Mouse (Mus musculus) kidney, adult 2 months (tissue): ENCODE results near the gene Nmur1. TPM values are rescaled to one million over a fixed set of nuclear protein-coding genes. Genes with fewer than 3 reads are reported as not detected.

Source experiments
- DNase-seq: peaks from one replicate; pipeline ENCODE4 v3.0.0; 2021
- H3K27ac ChIP-seq: fragments of 200-500 bp; 2 replicates; pipeline ENCODE4 v1.5.1; 2012; ENCODE audit warnings: low read depth, low read length, control low read depth, inconsistent platforms; ENCODE audit not compliant: insufficient read depth
- H3K27me3 ChIP-seq: fragments of 200-500 bp; replicated peaks from 2 replicates; pipeline ENCODE4 v1.6.1; 2012; ENCODE audit warnings: mild to moderate bottlenecking, moderate library complexity, low read length, inconsistent platforms; ENCODE audit not compliant: control insufficient read depth, insufficient read depth
- H3K36me3 ChIP-seq: fragments of 200-500 bp; 2 replicates; pipeline ENCODE4 v1.6.1; 2012; ENCODE audit warnings: mild to moderate bottlenecking, moderate library complexity, low read length, inconsistent platforms; ENCODE audit not compliant: control insufficient read depth, insufficient read depth
- H3K4me1 ChIP-seq: fragments of 200-500 bp; 2 replicates; pipeline ENCODE4 v1.6.1; 2011; ENCODE audit warnings: low read length; ENCODE audit not compliant: control insufficient read depth, insufficient read depth
- H3K4me3 ChIP-seq: fragments of 200-500 bp; 2 replicates; pipeline ENCODE4 v1.5.1; 2011; ENCODE audit warnings: mild to moderate bottlenecking, low read depth, low read length, control low read depth; ENCODE audit not compliant: insufficient read depth
- CTCF ChIP-seq: fragments of 200-500 bp; conservative IDR thresholded peaks from 2 replicates; pipeline ENCODE4 v1.5.1; 2011; ENCODE audit warnings: low read depth, mild to moderate bottlenecking, control low read depth, low read length, moderate library complexity, mixed read lengths; ENCODE audit not compliant: insufficient read depth, insufficient read length
- POLR2A ChIP-seq: fragments of 200-500 bp; IDR thresholded peaks from one replicate; pipeline ENCODE4 v1.6.1; 2011; ENCODE audit warnings: low read depth, low read length, control low read depth
- WGBS: fragments of 180-500 bp; shearing (Covaris S2); methylation state at CpG from one replicate; pipeline ENCODE4 v1.1.7; 2018; 5-methylcytosine and 5-hydroxymethylcytosine counted together
- polyA plus RNA-seq: library from polyadenylated mRNA; depleted of rRNA; stranded (reverse); fragments of >200 nt; gene quantifications from 2 replicates; pipeline ENCODE4 v1.2.3, GENCODE M21; 2012

The Nmur1 gene
- polyA plus RNA-seq, 1 experiment: 0.23 TPM

GRCm38 (mm10) chr1:86376354-86376753 is 49.7 kb downstream of the Nmur1 start:
- no peak overlapping the region for H3K27ac ChIP-seq
- no peaks in the 10 kb centered on the region for H3K27me3 ChIP-seq
- no peak for DNase-seq
- no peaks in the 10 kb centered on the region for H3K36me3 ChIP-seq
- H3K4me3 ChIP-seq: no peak overlapping the region
- TF ChIP-seq POLR2A (no peak), CTCF (no peak)
- H3K4me1 ChIP-seq: no peaks in the 10 kb centered on the region
- 76% methylated on average over 5 of the region's 5 CpGs for WGBS

DNA sequence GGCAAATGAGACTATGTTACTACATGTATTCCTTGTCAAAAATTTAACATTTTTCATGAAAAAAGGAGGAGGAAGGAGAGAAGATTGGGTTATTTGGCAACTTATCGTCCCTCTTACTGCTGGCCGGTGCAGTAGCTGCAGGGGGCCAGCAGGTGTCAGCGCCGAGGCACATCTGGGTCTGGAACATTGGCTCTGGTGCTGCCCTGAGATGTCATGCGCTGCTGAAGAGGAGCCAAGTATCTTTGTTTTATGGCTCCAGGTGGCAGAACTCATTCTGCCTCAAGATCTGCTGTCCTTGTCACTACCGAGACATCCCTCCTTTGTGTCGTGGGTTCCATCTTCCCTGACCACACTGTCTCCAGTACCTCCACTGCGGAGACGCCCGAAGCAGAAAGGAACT is 54.0 kb downstream of the Nmur1 start:
- Histone ChIP-seq H3K36me3 (no peaks in the 10 kb centered on the region), H3K4me1 (no peaks in the 10 kb centered on the region), H3K27me3 (no peaks in the 10 kb centered on the region), H3K4me3 (no peak overlapping the region), H3K27ac (no peak overlapping the region)
- DNase-seq: peak; percentile 61
- 31% methylated on average over 10 of the region's 10 CpGs for WGBS
- TF ChIP-seq CTCF: peak; percentile 85
- no peak for TF ChIP-seq POLR2A

- WGBS: 63% methylated on average over 4 of the region's 4 CpGs
- Histone ChIP-seq H3K4me3 (no peak overlapping the region), H3K36me3 (no peaks in the 10 kb centered on the region), H3K27me3 (no peaks in the 10 kb centered on the region), H3K27ac (no peak overlapping the region), H3K4me1 (no peaks in the 10 kb centered on the region)
- TF ChIP-seq POLR2A (no peak), CTCF (no peak)
- no peak for DNase-seq
Measured at GRCm38 (mm10) chr1:86368086-86368485, 57.9 kb downstream of the Nmur1 start.

DNA sequence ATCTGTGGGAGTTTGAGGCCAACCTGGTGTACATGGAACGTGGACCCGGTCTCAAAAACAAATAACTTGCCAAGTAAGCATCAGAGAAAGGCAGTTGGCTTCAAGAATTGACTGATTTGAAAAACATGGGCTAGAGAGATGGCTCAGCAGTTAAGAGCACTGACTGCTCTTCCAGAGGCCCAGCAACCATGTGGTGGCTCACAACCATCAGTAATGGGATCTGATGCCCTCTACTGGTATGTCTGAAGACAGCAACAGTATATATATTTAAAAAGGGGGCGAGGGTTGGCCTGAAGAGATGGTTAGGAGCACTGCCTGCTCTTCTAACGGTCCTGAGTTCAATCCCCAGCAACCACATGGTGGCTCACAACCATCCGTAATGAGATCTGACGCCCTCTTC is 62.4 kb downstream of the Nmur1 start:
- Histone ChIP-seq H3K4me1 (no peaks in the 10 kb centered on the region), H3K4me3 (no peak overlapping the region), H3K36me3 (no peaks in the 10 kb centered on the region), H3K27ac (no peak overlapping the region), H3K27me3 (no peaks in the 10 kb centered on the region)
- 40% methylated on average over 6 of the region's 6 CpGs for WGBS
- TF ChIP-seq CTCF (peak; percentile 39), POLR2A (no peak)
- no peak for DNase-seq

GRCm38 (mm10) chr1:86361852-86362615 is 64.0 kb downstream of the Nmur1 start:
- H3K27ac ChIP-seq: no peak overlapping the region
- WGBS: 84% methylated on average over 4 of the region's 4 CpGs
- H3K4me1 ChIP-seq: peaks cover 3% of the 10 kb centered on the region; the same call in 1 of the 2 replicates
- no peaks in the 10 kb centered on the region for H3K27me3 ChIP-seq
- no peak for DNase-seq
- no peak overlapping the region for H3K4me3 ChIP-seq
- TF ChIP-seq POLR2A (no peak), CTCF (no peak)
- peaks cover 1% of the 10 kb centered on the region for H3K36me3 ChIP-seq

GRCm38 (mm10) chr1:86360441-86360840 is 65.6 kb downstream of the Nmur1 start:
- Histone ChIP-seq H3K27ac (no peak overlapping the region), H3K27me3 (no peaks in the 10 kb centered on the region), H3K36me3 (peaks cover 8% of the 10 kb centered on the region), H3K4me1 (peaks cover 3% of the 10 kb centered on the region; the same call in 1 of the 2 replicates), H3K4me3 (no peak overlapping the region)
- 23% methylated on average over 12 of the region's 12 CpGs for WGBS
- no peak for DNase-seq
- TF ChIP-seq CTCF (no peak), POLR2A (no peak)

DNA sequence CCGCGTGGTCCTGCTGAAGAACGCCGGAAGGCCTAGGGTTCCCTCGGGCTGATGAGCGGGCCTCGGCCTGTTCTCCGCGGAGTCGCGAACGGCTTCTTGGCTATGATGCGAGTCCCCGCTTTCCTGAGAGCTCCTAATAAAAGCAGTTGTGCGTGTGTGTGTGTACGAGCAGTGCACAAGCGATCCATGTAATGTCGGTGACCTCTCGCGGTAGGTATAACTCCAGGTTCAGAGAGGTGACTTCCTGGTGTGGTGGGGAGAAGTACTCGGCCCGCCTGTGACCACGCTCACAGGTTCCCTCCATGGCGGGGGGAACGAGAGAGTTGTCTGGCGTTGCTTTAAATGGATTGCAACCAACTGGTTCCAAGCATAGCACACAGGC is 66.2 kb downstream of the Nmur1 start:
- TF ChIP-seq CTCF (no peak), POLR2A (no peak)
- DNase-seq: no peak
- H3K4me3 ChIP-seq: peak overlapping the region; percentile 70
- H3K27me3 ChIP-seq: no peaks in the 10 kb centered on the region
- H3K4me1 ChIP-seq: peaks cover 3% of the 10 kb centered on the region; the same call in 1 of the 2 replicates
- H3K36me3 ChIP-seq: peaks cover 10% of the 10 kb centered on the region
- H3K27ac ChIP-seq: peak overlapping the region; percentile 14; the same call in 1 of the 2 replicates
- under 1% methylated on average over 26 of the region's 26 CpGs for WGBS
